Mouse (Mus musculus): ENCODE measurements at regions not wholly inside any gene's neighbourhood (a gene's known extent, or its start where the extent isn't known, plus 50 kb on each side); places are given as distances from the start of the nearest gene placed in this dataset.

DNA sequence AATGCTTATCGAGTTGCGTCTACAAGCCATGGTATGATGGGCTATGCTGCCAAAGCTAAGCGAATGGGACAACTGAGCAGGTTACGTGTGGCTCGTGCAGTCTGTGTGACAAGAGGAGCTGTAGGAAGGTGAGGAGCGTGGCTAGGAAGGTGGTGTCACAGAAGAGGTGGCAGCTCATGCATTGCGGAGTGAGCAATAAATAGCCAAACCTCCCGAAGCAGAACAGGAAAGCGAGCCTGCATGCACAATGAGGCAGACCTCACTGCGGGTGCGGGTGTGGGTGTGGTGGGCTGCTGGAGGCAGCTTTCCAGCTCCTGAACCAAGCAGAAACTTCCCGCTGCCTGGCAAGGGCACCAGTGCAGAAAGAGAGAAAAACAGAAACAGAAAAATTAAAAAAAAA, 181.5 kb downstream of the CK137956 start:
- Histone ChIP-seq H3K27ac (replicated peaks; ENCODE audit: low read depth, low read length) (no peak overlapping the region), H3K4me3 (ENCODE audit: low read depth, low read length) (no peak overlapping the region), H3K4me2 (ENCODE audit: low read depth, low read length) (no peak overlapping the region), H3K9me3 (ENCODE audit: control insufficient read depth, low read length) (no peaks in the 10 kb centered on the region), H3K36me3 (ENCODE audit: control insufficient read depth, insufficient read depth, low read length) (no peaks in the 10 kb centered on the region), H3K27me3 (replicated peaks; ENCODE audit: control insufficient read depth, insufficient read depth, low read length) (no peaks in the 10 kb centered on the region), H3K9ac (ENCODE audit: low read depth, low read length) (no peak overlapping the region), H3K4me1 (ENCODE audit: control insufficient read depth, insufficient read depth, low read length) (no peaks in the 10 kb centered on the region)
- DNase-seq (ENCODE audit: low spot score): no peak
- no peak for ATAC-seq (ENCODE audit: low read depth)
- WGBS: 82% methylated on average over 12 of the region's 12 CpGs

DNA sequence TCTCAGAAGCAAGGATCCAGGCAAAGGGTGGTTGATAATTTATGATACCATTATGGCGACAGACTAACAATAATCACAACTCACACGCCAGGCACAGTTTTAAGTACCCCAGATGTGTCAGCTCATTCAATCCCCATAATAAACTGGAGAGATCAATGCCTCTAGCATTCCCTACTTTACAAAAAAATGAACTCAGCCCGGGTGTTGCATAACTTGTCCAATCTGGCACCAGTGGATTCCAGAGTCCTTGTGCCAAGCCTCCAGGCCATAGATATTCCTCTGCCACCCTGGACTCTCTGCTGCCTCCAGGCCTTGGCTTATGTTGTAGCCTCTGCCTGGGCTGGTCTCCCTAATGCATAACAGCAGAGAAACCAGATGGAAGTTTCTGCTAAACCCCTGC, 185.0 kb downstream of the CK137956 start:
- H3K36me3 ChIP-seq (ENCODE audit: control insufficient read depth, insufficient read depth, low read length): no peaks in the 10 kb centered on the region
- no peak overlapping the region for H3K4me2 ChIP-seq (ENCODE audit: low read depth, low read length)
- no peaks in the 10 kb centered on the region for H3K4me1 ChIP-seq (ENCODE audit: control insufficient read depth, insufficient read depth, low read length)
- WGBS: 68% methylated on average over 3 of the region's 3 CpGs
- H3K9ac ChIP-seq (ENCODE audit: low read depth, low read length): no peak overlapping the region
- no peak for ATAC-seq (ENCODE audit: low read depth)
- H3K4me3 ChIP-seq (ENCODE audit: low read depth, low read length): no peak overlapping the region
- no peaks in the 10 kb centered on the region for H3K27me3 ChIP-seq (replicated peaks; ENCODE audit: control insufficient read depth, insufficient read depth, low read length)
- DNase-seq (ENCODE audit: low spot score): no peak
- H3K9me3 ChIP-seq (ENCODE audit: control insufficient read depth, low read length): no peaks in the 10 kb centered on the region
- H3K27ac ChIP-seq (replicated peaks; ENCODE audit: low read depth, low read length): no peak overlapping the region

DNA sequence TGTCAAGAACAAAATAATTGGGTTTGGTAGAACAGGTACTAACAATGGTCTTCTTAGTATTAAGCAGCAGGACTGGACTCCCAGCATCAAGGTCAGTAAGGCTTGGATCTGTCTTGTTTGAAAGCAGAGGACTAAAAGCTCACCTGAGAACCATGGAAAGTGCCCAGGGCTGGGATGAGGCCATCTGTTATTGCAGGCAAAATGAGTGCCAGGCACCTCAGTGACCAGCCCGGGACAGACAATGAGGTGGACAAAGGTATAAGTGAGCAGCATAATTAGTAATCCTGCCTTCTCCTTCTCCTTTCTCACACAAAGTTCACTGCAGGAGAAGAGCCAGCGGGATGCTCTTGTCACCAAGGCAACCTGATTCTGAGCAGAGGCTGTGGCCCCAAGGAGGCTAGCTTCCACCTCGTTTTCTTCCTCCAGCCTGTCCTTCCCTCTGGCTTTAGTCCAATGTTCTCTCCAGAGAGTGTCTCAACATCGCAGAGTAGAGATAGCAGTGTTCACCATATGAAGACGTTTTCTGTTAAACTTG, 198.7 kb downstream of the CK137956 start:
- Histone ChIP-seq H3K4me3 (ENCODE audit: low read depth, low read length) (no peak overlapping the region), H3K36me3 (ENCODE audit: control insufficient read depth, insufficient read depth, low read length) (no peaks in the 10 kb centered on the region), H3K9ac (ENCODE audit: low read depth, low read length) (no peak overlapping the region), H3K27me3 (replicated peaks; ENCODE audit: control insufficient read depth, insufficient read depth, low read length) (no peaks in the 10 kb centered on the region), H3K27ac (replicated peaks; ENCODE audit: low read depth, low read length) (no peak overlapping the region), H3K9me3 (ENCODE audit: control insufficient read depth, low read length) (no peaks in the 10 kb centered on the region), H3K4me2 (ENCODE audit: low read depth, low read length) (no peak overlapping the region), H3K4me1 (ENCODE audit: control insufficient read depth, insufficient read depth, low read length) (no peaks in the 10 kb centered on the region)
- DNase-seq (ENCODE audit: low spot score): no peak
- ATAC-seq (ENCODE audit: low read depth): no peak
- WGBS: 38% methylated on average over 5 of the region's 5 CpGs

DNA sequence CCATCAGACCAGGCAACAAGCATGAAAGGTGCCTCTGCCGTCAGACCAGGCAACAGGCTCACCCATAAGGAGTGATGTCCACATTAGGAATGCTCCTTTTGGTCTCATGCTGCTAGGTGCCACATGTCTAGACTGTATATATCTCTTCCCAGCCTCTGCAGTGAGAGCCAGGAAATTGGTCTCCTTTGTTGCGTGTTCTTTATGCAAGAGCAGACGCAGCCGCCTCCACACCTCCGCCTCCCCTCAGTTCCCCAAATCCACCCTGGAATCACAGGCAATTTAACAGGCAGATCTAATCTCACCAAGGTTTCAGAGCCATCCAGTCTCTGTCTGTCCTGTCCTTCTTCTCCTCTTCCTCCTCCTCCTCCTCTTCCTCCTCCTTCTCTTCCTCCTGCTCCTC, 207.0 kb downstream of the CK137956 start:
- no peak for DNase-seq (ENCODE audit: low spot score)
- Histone ChIP-seq H3K9ac (ENCODE audit: low read depth, low read length) (no peak overlapping the region), H3K4me2 (ENCODE audit: low read depth, low read length) (no peak overlapping the region), H3K27me3 (replicated peaks; ENCODE audit: control insufficient read depth, insufficient read depth, low read length) (no peaks in the 10 kb centered on the region), H3K27ac (replicated peaks; ENCODE audit: low read depth, low read length) (no peak overlapping the region), H3K36me3 (ENCODE audit: control insufficient read depth, insufficient read depth, low read length) (no peaks in the 10 kb centered on the region), H3K4me3 (ENCODE audit: low read depth, low read length) (no peak overlapping the region), H3K4me1 (ENCODE audit: control insufficient read depth, insufficient read depth, low read length) (no peaks in the 10 kb centered on the region), H3K9me3 (ENCODE audit: control insufficient read depth, low read length) (no peaks in the 10 kb centered on the region)
- WGBS: 90% methylated on average over 5 of the region's 5 CpGs
- no peak for ATAC-seq (ENCODE audit: low read depth)

DNA sequence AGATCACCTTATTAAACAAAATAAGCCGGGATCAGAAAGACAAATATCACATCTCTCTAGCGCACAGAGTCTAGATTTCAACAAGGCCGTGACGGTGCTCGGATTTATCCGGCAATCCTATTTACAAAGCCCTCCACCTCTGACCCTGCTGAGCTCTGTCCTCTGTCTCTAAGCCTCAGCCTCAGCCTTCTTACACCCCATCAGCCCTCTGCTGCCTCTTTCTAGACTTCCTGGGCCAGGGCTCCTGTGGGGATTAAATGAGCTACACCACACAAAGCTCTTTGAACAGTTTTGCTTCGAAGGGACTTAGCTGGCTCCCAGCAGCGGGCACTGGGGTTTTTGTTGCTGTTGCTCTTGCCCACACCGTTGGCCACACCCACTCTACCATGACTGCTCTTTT, 211.8 kb downstream of the CK137956 start:
- Histone ChIP-seq H3K9me3 (ENCODE audit: control insufficient read depth, low read length) (no peaks in the 10 kb centered on the region), H3K4me2 (ENCODE audit: low read depth, low read length) (no peak overlapping the region), H3K36me3 (ENCODE audit: control insufficient read depth, insufficient read depth, low read length) (no peaks in the 10 kb centered on the region), H3K4me3 (ENCODE audit: low read depth, low read length) (no peak overlapping the region), H3K4me1 (ENCODE audit: control insufficient read depth, insufficient read depth, low read length) (no peaks in the 10 kb centered on the region), H3K27me3 (replicated peaks; ENCODE audit: control insufficient read depth, insufficient read depth, low read length) (no peaks in the 10 kb centered on the region), H3K9ac (ENCODE audit: low read depth, low read length) (no peak overlapping the region), H3K27ac (replicated peaks; ENCODE audit: low read depth, low read length) (no peak overlapping the region)
- WGBS: 73% methylated on average over 9 of the region's 9 CpGs
- ATAC-seq (ENCODE audit: low read depth): no peak
- no peak for DNase-seq (ENCODE audit: low spot score)

DNA sequence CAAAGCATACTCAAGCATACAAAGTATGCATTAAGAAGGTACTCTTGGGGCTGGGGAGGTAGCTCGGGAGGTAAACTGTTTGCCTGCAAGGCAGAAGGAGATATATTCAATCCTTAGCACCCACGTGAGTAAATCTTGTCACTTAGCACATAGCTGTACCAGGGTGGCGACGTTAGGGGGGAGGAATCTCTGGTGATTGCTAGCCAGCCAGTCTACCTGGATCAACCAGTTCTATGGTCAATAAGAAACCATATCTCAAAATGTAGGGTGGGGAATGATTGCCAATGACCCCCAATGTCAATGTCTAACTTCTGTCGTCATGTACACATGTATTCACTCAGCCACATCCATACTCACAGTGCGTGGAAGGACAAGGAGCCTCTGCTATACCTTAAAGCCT, 214.5 kb downstream of the CK137956 start:
- DNase-seq (ENCODE audit: low spot score) (no peak), ATAC-seq (ENCODE audit: low read depth) (no peak)
- Histone ChIP-seq H3K4me3 (ENCODE audit: low read depth, low read length) (no peak overlapping the region), H3K9me3 (ENCODE audit: control insufficient read depth, low read length) (no peaks in the 10 kb centered on the region), H3K4me2 (ENCODE audit: low read depth, low read length) (no peak overlapping the region), H3K9ac (ENCODE audit: low read depth, low read length) (no peak overlapping the region), H3K27ac (replicated peaks; ENCODE audit: low read depth, low read length) (no peak overlapping the region), H3K4me1 (ENCODE audit: control insufficient read depth, insufficient read depth, low read length) (no peaks in the 10 kb centered on the region), H3K36me3 (ENCODE audit: control insufficient read depth, insufficient read depth, low read length) (no peaks in the 10 kb centered on the region), H3K27me3 (replicated peaks; ENCODE audit: control insufficient read depth, insufficient read depth, low read length) (no peaks in the 10 kb centered on the region)
- WGBS: 85% methylated on average over 6 of the region's 6 CpGs

DNA sequence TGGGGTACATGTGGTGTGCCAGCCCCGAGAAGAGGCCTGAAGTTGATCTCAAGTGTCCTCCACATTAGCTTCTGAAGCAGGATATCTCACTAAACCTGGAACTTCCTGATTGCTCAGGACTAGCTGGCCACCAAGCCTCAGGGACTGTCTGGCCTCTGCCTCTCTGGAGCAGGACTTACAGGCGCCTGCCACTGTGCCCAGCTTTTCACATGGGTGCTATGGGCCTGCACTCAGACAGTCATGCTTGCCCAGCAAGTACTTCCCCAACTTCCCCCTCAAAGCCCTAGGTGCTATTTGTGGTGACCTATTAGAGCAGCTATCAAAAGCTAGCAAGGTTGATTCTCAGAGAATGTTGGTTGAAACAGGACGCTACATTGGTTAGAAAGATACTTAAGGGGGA, 220.0 kb downstream of the CK137956 start:
- WGBS: 81% methylated on average over 3 of the region's 3 CpGs
- ATAC-seq (ENCODE audit: low read depth) (no peak), DNase-seq (ENCODE audit: low spot score) (no peak)
- Histone ChIP-seq H3K4me3 (ENCODE audit: low read depth, low read length) (no peak overlapping the region), H3K9me3 (ENCODE audit: control insufficient read depth, low read length) (no peaks in the 10 kb centered on the region), H3K4me1 (ENCODE audit: control insufficient read depth, insufficient read depth, low read length) (no peaks in the 10 kb centered on the region), H3K36me3 (ENCODE audit: control insufficient read depth, insufficient read depth, low read length) (no peaks in the 10 kb centered on the region), H3K9ac (ENCODE audit: low read depth, low read length) (no peak overlapping the region), H3K4me2 (ENCODE audit: low read depth, low read length) (no peak overlapping the region), H3K27me3 (replicated peaks; ENCODE audit: control insufficient read depth, insufficient read depth, low read length) (no peaks in the 10 kb centered on the region), H3K27ac (replicated peaks; ENCODE audit: low read depth, low read length) (no peak overlapping the region)

DNA sequence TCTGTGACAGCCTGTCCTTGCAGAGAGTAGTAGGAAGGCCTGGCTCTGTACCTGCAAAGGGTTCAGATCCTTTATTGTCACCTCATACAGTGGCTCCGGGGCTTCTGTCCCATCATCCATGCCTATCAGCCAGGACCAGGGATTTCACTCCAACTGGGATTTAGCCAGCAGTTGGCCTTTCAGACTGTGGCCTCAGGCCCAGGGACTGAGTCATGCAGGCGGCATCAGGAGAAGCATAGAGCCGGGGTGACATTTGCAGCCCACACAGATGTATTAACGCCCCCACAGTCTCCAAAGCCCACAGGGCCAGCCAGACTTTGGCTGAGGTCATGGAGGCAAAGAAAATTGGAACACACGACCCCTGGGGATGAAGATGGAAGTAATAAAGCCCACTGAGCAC, 222.9 kb downstream of the CK137956 start:
- Histone ChIP-seq H3K36me3 (ENCODE audit: control insufficient read depth, insufficient read depth, low read length) (no peaks in the 10 kb centered on the region), H3K27ac (replicated peaks; ENCODE audit: low read depth, low read length) (no peak overlapping the region), H3K9me3 (ENCODE audit: control insufficient read depth, low read length) (no peaks in the 10 kb centered on the region), H3K4me1 (ENCODE audit: control insufficient read depth, insufficient read depth, low read length) (no peaks in the 10 kb centered on the region), H3K4me2 (ENCODE audit: low read depth, low read length) (no peak overlapping the region), H3K4me3 (ENCODE audit: low read depth, low read length) (no peak overlapping the region), H3K9ac (ENCODE audit: low read depth, low read length) (no peak overlapping the region), H3K27me3 (replicated peaks; ENCODE audit: control insufficient read depth, insufficient read depth, low read length) (no peaks in the 10 kb centered on the region)
- WGBS: 83% methylated on average over 5 of the region's 5 CpGs
- ATAC-seq (ENCODE audit: low read depth) (no peak), DNase-seq (ENCODE audit: low spot score) (no peak)

DNA sequence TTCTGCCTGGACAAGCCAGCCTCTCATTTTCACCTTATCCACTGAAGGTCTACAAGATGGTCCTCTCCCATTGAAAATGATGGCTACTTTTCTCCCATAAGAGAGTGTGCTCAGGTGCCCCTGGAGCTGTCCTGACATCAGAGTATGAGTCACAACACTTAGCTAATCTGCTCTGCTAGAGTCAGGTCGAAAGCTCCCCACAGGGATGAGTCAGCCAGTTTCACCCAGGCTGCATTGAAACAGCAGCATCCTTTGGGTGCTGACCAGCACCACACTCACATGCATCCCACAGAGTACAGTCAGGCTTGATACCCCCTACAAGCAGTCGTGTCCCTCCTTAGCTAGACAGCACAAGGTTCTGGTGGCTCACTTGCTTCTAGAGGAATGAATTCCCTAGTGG, 234.0 kb downstream of the CK137956 start:
- no peaks in the 10 kb centered on the region for H3K9me3 ChIP-seq (ENCODE audit: control insufficient read depth, low read length)
- DNase-seq (ENCODE audit: low spot score): no peak
- H3K9ac ChIP-seq (ENCODE audit: low read depth, low read length): no peak overlapping the region
- WGBS: 78% methylated on average over 2 of the region's 2 CpGs
- no peak for ATAC-seq (ENCODE audit: low read depth)
- no peaks in the 10 kb centered on the region for H3K36me3 ChIP-seq (ENCODE audit: control insufficient read depth, insufficient read depth, low read length)
- no peak overlapping the region for H3K27ac ChIP-seq (replicated peaks; ENCODE audit: low read depth, low read length)
- H3K27me3 ChIP-seq (replicated peaks; ENCODE audit: control insufficient read depth, insufficient read depth, low read length): no peaks in the 10 kb centered on the region
- H3K4me1 ChIP-seq (ENCODE audit: control insufficient read depth, insufficient read depth, low read length): peaks cover 3% of the 10 kb centered on the region; the same call in 1 of the 2 replicates
- H3K4me2 ChIP-seq (ENCODE audit: low read depth, low read length): no peak overlapping the region
- H3K4me3 ChIP-seq (ENCODE audit: low read depth, low read length): no peak overlapping the region

Measured in embryonic facial prominence, embryonic 14.5 days (tissue).